Mouse (Mus musculus) kidney, embryonic 14.5 days (tissue): ENCODE data around the gene Tmem213. TPM values are rescaled to one million over a fixed set of nuclear protein-coding genes. Genes with fewer than 3 reads are reported as not detected.

Source experiments
- ATAC-seq: fragments of 200-750 bp; cut with Nextera tagmentation; 2 replicates; pipeline ENCODE4 v1.8.0; 2017; ENCODE audit warnings: moderate number of reproducible peaks, mild to moderate bottlenecking, moderate TSS enrichment, moderate library complexity; ENCODE audit not compliant: low FRiP score, low TSS enrichment
- H3K27ac ChIP-seq: fragments of 300-500 bp; sonication (generic); 2 replicates; pipeline ENCODE4 v1.5.1; 2014; ENCODE audit warnings: low read depth, mild to moderate bottlenecking, low read length, moderate library complexity, mixed read lengths
- H3K27me3 ChIP-seq: fragments of 300-500 bp; sonication (generic); 2 replicates; pipeline ENCODE4 v1.6.1; 2014; ENCODE audit warnings: mild to moderate bottlenecking, low read length; ENCODE audit not compliant: control insufficient read depth, insufficient read depth
- H3K36me3 ChIP-seq: fragments of 300-500 bp; sonication (generic); 2 replicates; pipeline ENCODE4 v1.6.1; 2014; ENCODE audit warnings: low read length, mixed read lengths; ENCODE audit not compliant: control insufficient read depth, insufficient read depth
- H3K4me1 ChIP-seq: fragments of 300-500 bp; sonication (generic); 2 replicates; pipeline ENCODE4 v1.6.1; 2014; ENCODE audit warnings: low read length, mixed read lengths; ENCODE audit not compliant: control insufficient read depth, insufficient read depth
- H3K4me2 ChIP-seq: fragments of 300-500 bp; sonication (generic); replicated peaks from 2 replicates; pipeline ENCODE4 v1.6.1; 2014; ENCODE audit warnings: low read depth, mild to moderate bottlenecking, low read length
- H3K4me3 ChIP-seq: fragments of 300-500 bp; sonication (generic); 2 replicates; pipeline ENCODE4 v1.5.1; 2014; ENCODE audit warnings: mild to moderate bottlenecking, low read length
- H3K9ac ChIP-seq: fragments of 300-500 bp; sonication (generic); 2 replicates; pipeline ENCODE4 v1.6.1; 2014; ENCODE audit warnings: low read depth, mild to moderate bottlenecking, low read length, moderate library complexity
- H3K9me3 ChIP-seq: fragments of 300-500 bp; sonication (generic); 2 replicates; pipeline ENCODE4 v1.6.1; 2016; ENCODE audit warnings: low read length; ENCODE audit not compliant: control insufficient read depth
- WGBS: fragments of 180-500 bp; shearing (Covaris S2); extraction: QIAGEN DNeasy Blood & Tissue Kit; methylation state at CpG from one replicate; pipeline ENCODE4 v1.1.7; 2014; 5-methylcytosine and 5-hydroxymethylcytosine counted together
- polyA plus RNA-seq: library from polyadenylated mRNA; unstranded; fragments of >200 nt; fragmentation: Nextera tagmentation; extraction: Ambion mirVana; gene quantifications from 2 replicates; pipeline ENCODE4 v1.2.1, GENCODE M21; 2014

Gene Tmem213
- polyA plus RNA-seq, 1 experiment from 2014 or later, result 22.2 TPM

DNA sequence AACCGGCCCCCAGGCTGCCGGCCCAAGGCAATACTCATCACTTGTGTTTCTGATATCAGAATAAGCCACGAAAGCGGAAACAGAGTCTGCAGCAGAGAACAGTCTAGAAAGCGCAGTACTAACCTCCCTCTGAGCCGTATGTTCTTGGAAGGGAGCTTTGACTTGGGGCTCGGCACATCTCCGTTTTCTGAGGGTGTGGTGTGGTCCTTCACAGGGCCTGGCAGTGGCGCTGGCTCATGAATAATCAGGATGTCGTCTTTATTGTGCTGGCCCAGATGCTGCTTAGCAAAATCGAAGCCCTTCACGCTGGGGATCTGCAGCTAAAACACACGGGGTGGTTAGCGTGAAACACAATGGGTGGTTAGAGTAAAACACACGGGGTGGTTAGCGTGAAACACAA, 48.9 kb downstream of the Tmem213 start:
- no peak overlapping the region for H3K27ac ChIP-seq
- no peak overlapping the region for H3K4me2 ChIP-seq
- H3K4me3 ChIP-seq, result no peak overlapping the region
- H3K36me3 ChIP-seq, result peaks cover 22% of the 10 kb centered on the region; the same call in 1 of the 2 replicates
- no peaks in the 10 kb centered on the region for H3K27me3 ChIP-seq
- H3K4me1 ChIP-seq, result no peaks in the 10 kb centered on the region
- whole genome bisulfite sequencing, result 86% methylated on average over 16 of the region's 16 CpGs
- H3K9ac ChIP-seq, result no peak overlapping the region
- no peak for ATAC-seq
- no peaks in the 10 kb centered on the region for H3K9me3 ChIP-seq

DNA sequence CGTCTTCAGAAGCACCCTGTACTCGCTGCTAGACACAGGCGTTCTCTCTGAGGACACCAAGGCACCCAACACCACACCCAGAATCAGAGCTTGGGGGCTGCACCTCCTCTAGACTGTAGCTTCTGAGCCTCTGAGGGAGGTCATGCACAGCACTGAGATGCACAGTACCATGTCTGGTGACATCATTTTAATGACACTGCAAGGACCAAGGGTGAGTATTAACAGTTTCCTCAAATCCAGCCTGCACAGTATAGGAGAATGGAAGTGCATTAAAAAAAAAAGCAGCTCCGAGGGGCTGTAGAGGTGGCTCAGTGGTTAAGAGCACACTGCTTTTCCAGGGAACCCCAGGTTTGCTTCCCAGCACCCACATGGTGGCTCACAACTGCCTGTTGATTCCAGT, 50.5 kb downstream of the Tmem213 start:
- no peaks in the 10 kb centered on the region for H3K9me3 ChIP-seq
- H3K4me3 ChIP-seq, result no peak overlapping the region
- H3K4me1 ChIP-seq, result no peaks in the 10 kb centered on the region
- H3K27me3 ChIP-seq, result no peaks in the 10 kb centered on the region
- H3K9ac ChIP-seq, result no peak overlapping the region
- no peak overlapping the region for H3K27ac ChIP-seq
- 88% methylated on average over 4 of the region's 4 CpGs for WGBS
- H3K4me2 ChIP-seq, result no peak overlapping the region
- ATAC-seq, result 0 out of 2 replicates have a peak, but pooled peaks have one; percentile 21
- peaks cover 21% of the 10 kb centered on the region; the same call in 1 of the 2 replicates for H3K36me3 ChIP-seq

DNA sequence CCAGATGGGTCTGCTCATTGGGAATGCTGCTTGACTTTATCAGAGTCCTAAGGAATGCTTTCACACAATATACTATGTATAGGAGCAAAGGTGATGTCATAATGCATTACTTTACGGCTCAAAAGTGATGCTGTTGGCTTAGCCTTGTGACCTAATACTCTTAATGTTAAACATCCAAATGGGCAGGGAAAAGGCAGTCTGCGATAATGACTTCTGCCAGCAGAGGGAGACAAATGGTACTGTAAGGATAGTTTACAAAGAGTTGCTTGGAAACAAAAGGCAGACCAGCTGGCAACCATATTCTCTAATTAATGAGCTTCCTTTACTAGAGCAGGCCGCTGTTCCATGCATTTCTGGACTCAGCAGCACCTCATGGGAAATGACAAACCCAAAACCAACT, 51.0 kb downstream of the Tmem213 start:
- peak; percentile 42; the same call in 1 of the 2 replicates for ATAC-seq
- 16% methylated on average over 3 of the region's 3 CpGs for WGBS
- H3K27ac ChIP-seq, result no peak overlapping the region

DNA sequence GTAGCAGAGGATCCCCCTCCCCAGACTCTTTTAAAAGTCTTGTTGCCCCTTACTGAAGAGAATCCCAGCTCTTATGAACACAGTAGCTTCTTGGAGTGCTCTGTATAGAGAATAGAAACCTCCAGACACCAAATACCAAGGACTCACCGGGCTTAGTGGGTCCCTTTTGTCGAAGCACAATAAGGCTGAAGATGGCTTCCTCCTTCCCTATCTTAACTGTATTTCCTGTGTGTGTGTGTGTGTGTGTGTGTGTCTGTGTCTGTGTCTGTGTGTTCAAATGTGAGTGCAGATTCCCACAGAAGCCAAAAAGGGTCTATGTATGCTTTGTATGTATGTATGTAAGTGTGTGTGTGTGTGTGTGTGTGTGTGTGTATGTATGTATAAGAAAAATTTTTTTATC, 51.5 kb downstream of the Tmem213 start:
- H3K27ac ChIP-seq, result no peak overlapping the region
- WGBS, result 74% methylated on average over 2 of the region's 2 CpGs

More for the DNA sequence above, 51.0 kb downstream of the Tmem213 start:
- H3K4me1 ChIP-seq, result no peaks in the 10 kb centered on the region
- H3K36me3 ChIP-seq, result peaks cover 16% of the 10 kb centered on the region; the same call in 1 of the 2 replicates
- no peak overlapping the region for H3K9ac ChIP-seq
- no peaks in the 10 kb centered on the region for H3K27me3 ChIP-seq
- no peaks in the 10 kb centered on the region for H3K9me3 ChIP-seq
- no peak overlapping the region for H3K4me3 ChIP-seq
- H3K4me2 ChIP-seq, result no peak overlapping the region

DNA sequence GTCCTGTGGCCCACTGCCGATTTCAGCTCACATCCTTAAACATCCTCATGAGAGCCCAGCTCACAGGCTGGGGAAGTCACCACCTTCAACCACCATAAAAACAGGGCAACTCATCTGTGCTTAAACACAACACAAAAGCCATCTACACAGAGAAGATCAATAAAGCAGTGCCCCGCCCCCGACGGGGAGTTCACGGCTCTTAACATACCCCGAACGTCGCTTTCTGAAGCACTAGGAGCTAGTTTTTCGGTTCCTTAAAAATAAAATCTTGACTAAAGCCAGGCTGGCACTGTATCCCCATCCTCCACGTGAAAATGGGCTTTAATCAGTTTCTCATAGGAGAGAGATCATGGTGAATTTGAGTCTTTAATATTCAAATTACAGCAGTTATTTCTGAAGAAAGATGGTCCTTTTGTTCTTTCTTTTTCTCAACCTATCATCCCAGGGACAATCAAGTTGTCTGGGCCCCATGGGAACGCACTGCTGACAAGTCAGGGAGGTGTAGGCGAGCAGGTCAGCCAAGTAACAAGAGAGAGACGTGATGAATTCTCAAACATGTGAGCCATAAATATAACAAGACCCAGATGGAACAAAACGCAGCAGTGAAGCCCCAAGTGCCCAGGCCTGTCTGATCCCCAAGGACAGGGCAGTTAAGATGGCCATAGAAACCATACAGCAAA, 53.9 kb downstream of the Tmem213 start:
- Histone ChIP-seq H3K9me3 (no peaks in the 10 kb centered on the region), H3K4me2 (no peak overlapping the region), H3K27me3 (no peaks in the 10 kb centered on the region), H3K27ac (no peak overlapping the region), H3K4me3 (no peak overlapping the region), H3K4me1 (peaks cover 6% of the 10 kb centered on the region), H3K36me3 (peaks cover 13% of the 10 kb centered on the region; the same call in 1 of the 2 replicates), H3K9ac (no peak overlapping the region)
- ATAC-seq, result no peak
- WGBS, result 39% methylated on average over 14 of the region's 14 CpGs

More for the DNA sequence above, 51.5 kb downstream of the Tmem213 start:
- ATAC-seq, result no peak
- H3K4me3 ChIP-seq, result no peak overlapping the region
- H3K9ac ChIP-seq, result no peak overlapping the region
- peaks cover 16% of the 10 kb centered on the region; the same call in 1 of the 2 replicates for H3K36me3 ChIP-seq
- H3K27me3 ChIP-seq, result no peaks in the 10 kb centered on the region
- H3K4me2 ChIP-seq, result no peak overlapping the region
- H3K4me1 ChIP-seq, result peaks cover under 1% of the 10 kb centered on the region; the same call in 1 of the 2 replicates
- no peaks in the 10 kb centered on the region for H3K9me3 ChIP-seq

DNA sequence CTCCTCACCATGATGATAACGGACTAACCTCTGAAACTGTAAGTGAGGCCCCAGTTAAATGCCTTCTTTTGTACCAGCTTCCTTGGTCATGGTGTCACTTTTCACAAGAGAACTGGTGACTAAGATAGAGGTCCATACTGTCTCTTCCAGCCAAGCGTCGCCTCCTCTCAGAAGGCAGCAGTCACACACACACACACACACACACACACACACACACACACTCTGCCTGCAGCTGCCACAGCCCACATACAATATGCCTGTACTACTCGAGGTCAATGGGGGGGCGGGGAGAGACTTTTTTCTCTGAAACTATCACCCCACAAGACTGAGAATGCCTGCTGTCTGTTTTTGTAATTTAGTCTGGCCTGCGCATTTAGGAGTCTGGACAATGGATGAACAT, 55.6 kb downstream of the Tmem213 start:
- Histone ChIP-seq H3K9ac (no peak overlapping the region), H3K36me3 (peaks cover 18% of the 10 kb centered on the region; the same call in 1 of the 2 replicates), H3K27ac (peak overlapping the region; percentile 59; the same call in 1 of the 2 replicates), H3K9me3 (no peaks in the 10 kb centered on the region), H3K4me3 (no peak overlapping the region), H3K27me3 (no peaks in the 10 kb centered on the region), H3K4me1 (peaks cover 6% of the 10 kb centered on the region), H3K4me2 (no peak overlapping the region)
- WGBS, result 69% methylated on average over 6 of the region's 6 CpGs
- ATAC-seq, result peak; percentile 20; the same call in 1 of the 2 replicates

DNA sequence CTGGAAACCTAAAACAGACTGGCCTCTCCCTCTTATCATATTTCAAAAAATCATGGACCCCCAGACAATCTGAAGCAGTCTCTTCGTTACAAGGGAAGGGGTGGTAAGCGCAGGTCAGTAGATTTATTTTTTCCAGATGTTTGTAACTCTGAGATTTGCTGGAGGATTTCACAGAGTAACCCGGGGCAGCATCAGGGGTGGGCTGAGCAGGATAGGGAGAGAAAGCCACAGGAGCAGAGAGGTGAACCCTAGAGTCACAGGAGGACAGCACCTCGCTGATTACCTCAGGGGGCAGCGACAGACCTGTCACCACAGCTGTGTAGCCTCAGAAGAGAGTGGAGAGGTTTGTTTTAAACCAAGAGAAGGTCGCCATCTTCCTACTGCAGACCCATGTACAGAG, 56.3 kb downstream of the Tmem213 start:
- Histone ChIP-seq H3K27me3 (no peaks in the 10 kb centered on the region), H3K9me3 (no peaks in the 10 kb centered on the region), H3K9ac (no peak overlapping the region), H3K27ac (peak overlapping the region; percentile 67), H3K4me1 (peaks cover 6% of the 10 kb centered on the region), H3K4me3 (no peak overlapping the region), H3K36me3 (peaks cover 18% of the 10 kb centered on the region), H3K4me2 (no peak overlapping the region)
- 42% methylated on average over 6 of the region's 6 CpGs for WGBS
- peak; percentile 68 for ATAC-seq

Other genes starting within 250 kb of the Tmem213 start
- gene Trim24, start 238.4 kb upstream of the Tmem213 start, polyA plus RNA-seq, result 25.8 and 34.2 TPM in 2 replicates
- 10.2 and 17.8 TPM in 2 replicates for gene Svopl, start 62.3 kb upstream of the Tmem213 start, polyA plus RNA-seq
- gene Atp6v0a4, start 15.3 kb downstream of the Tmem213 start, polyA plus RNA-seq, result 2.6 and 3.0 TPM in 2 replicates
- 7.9 and 12.3 TPM in 2 replicates for gene D630045J12Rik, start 144.8 kb downstream of the Tmem213 start, polyA plus RNA-seq
- 10.9 and 14.9 TPM in 2 replicates for gene Zc3hav1l, start 190.0 kb downstream of the Tmem213 start, polyA plus RNA-seq
- gene Zc3hav1, start 245.3 kb downstream of the Tmem213 start, polyA plus RNA-seq, result 2.1 and 3.4 TPM in 2 replicates